9 mouse cellular contexts compared by ENCODE assay signal in genomic region chr17:34174075-34174474, GRCm38 (mm10).
"Had no signal": no experiment of that assay in that cellular context is flagged by ENCODE, and none has a peak within 500 bp of the region (broad histone marks: within the 10 kb centered on the region; RNA-seq: fewer than 3 reads in every experiment).

No protein-coding gene starts in this region.

- DNase-seq: kidney, adult 2 months; kidney, postnatal 14 days; lung, adult 2 months; lung, postnatal 36 days; right cerebral cortex, adult 18-20 months; right cerebral cortex, postnatal 25 days had no signal

- ATAC-seq: intestine, embryonic 16.5 days; lung, postnatal 0 days; midbrain, embryonic 15.5 days had no signal
